13 mouse cellular contexts compared by ENCODE assay signal in genomic region chr3:62394284-62394683, GRCm38 (mm10). TPM values are rescaled to one million over a fixed set of nuclear protein-coding genes. Genes with fewer than 3 reads are reported as not detected.
DNase-seq lines count a peak whose midpoint lies in the region; ATAC-seq and TF ChIP-seq lines count a peak whose summit lies in the region.
"Had no signal": no experiment of that assay in that cellular context is flagged by ENCODE, and none has a peak within 500 bp of the region (broad histone marks: within the 10 kb centered on the region; RNA-seq: fewer than 3 reads in every experiment).

No protein-coding gene starts in this region.

- H3K9ac ChIP-seq in limb, embryonic 11.5 days (ENCODE audit: low read length), result no peak overlapping the region
- no peak overlapping the region for H3K9ac ChIP-seq in limb, embryonic 14.5 days (ENCODE audit: low read depth, low read length, severe bottlenecking)

- no peaks in the 10 kb centered on the region for H3K9me3 ChIP-seq in limb, embryonic 11.5 days (ENCODE audit: control insufficient read depth, low read length)
- no peaks in the 10 kb centered on the region for H3K9me3 ChIP-seq in limb, embryonic 10.5 days (replicated peaks)
- H3K9me3 ChIP-seq in limb, embryonic 14.5 days (ENCODE audit: control insufficient read depth, low read length), result no peaks in the 10 kb centered on the region

- peaks cover 13% of the 10 kb centered on the region for H3K4me1 ChIP-seq in limb, embryonic 11.5 days (ENCODE audit: control insufficient read depth, insufficient read depth, low read length)
- peaks cover 25% of the 10 kb centered on the region for H3K4me1 ChIP-seq in limb, embryonic 10.5 days
- peaks cover 37% of the 10 kb centered on the region for H3K4me1 ChIP-seq in limb, embryonic 14.5 days (ENCODE audit: control insufficient read depth, insufficient read depth, low read length)

- ATAC-seq in limb, embryonic 11.5 days (ENCODE audit: insufficient number of reproducible peaks, low FRiP score, low TSS enrichment, low read depth), result peak; percentile 45; the same call in 1 of the 2 replicates
- ATAC-seq in limb, embryonic 14.5 days (ENCODE audit: low FRiP score, low read depth), result no peak
- no peak for ATAC-seq in frontal cortex, adult (ENCODE audit: low TSS enrichment)

- TF ChIP-seq POLR2A in brain, embryonic 14.5 days (IDR thresholded peaks at IDR 0.05; ENCODE audit: borderline replicate concordance, extremely low read depth, insufficient read depth, insufficient read length, poor library complexity, severe bottlenecking), result no peak
- TF ChIP-seq POLR2A in limb, embryonic 14.5 days (IDR thresholded peaks at IDR 0.05; ENCODE audit: borderline replicate concordance, extremely low read depth, insufficient read depth, insufficient read length), result no peak

- peak; percentile 44 for DNase-seq in limb, embryonic 11.5 days (ENCODE audit: low spot score)
- DNase-seq in limb, embryonic 10.5 days (ENCODE audit: low spot score), result no peak
- peak; percentile 43 for DNase-seq in brain, embryonic 14.5 days (ENCODE audit: low read depth)
- peak; percentile 53 for DNase-seq in embryo, embryonic 11 days
- DNase-seq in limb, embryonic 14.5 days (ENCODE audit: low spot score), result no peak
- no peak for DNase-seq in thymus, postnatal 10 days (ENCODE audit: low spot score in 2 of 2)
- DNase-seq in urinary bladder, postnatal 36 days (ENCODE audit: low spot score in 2 of 2), result no peak
- DNase-seq: adrenal gland, postnatal 14 days; cerebellum, postnatal 25 days; heart, adult 18-20 months; heart, postnatal 10 days had no signal

- H3K36me3 ChIP-seq in limb, embryonic 11.5 days (ENCODE audit: control insufficient read depth, insufficient read depth, low read length), result no peaks in the 10 kb centered on the region
- H3K36me3 ChIP-seq in limb, embryonic 10.5 days, result no peaks in the 10 kb centered on the region
- no peaks in the 10 kb centered on the region for H3K36me3 ChIP-seq in limb, embryonic 14.5 days (ENCODE audit: control insufficient read depth, insufficient read depth, low read length)

- no peak overlapping the region for H3K27ac ChIP-seq in limb, embryonic 11.5 days (replicated peaks; ENCODE audit: low read depth, low read length)
- H3K27ac ChIP-seq in limb, embryonic 10.5 days, result no peak overlapping the region
- H3K27ac ChIP-seq in limb, embryonic 14.5 days (replicated peaks; ENCODE audit: low read depth, low read length), result 0 out of 2 replicates have a peak overlapping the region, but pooled peaks have one; percentile 33
- H3K27ac ChIP-seq: kidney, postnatal 0 days had no signal

- H3K27me3 ChIP-seq in limb, embryonic 11.5 days (ENCODE audit: control insufficient read depth, insufficient read depth, low read length), result no peaks in the 10 kb centered on the region
- H3K27me3 ChIP-seq in limb, embryonic 10.5 days (ENCODE audit: low read depth, poor library complexity, severe bottlenecking), result no peaks in the 10 kb centered on the region
- H3K27me3 ChIP-seq in limb, embryonic 14.5 days (ENCODE audit: control insufficient read depth, insufficient read depth, low read length), result no peaks in the 10 kb centered on the region

- TF ChIP-seq CTCF in brain, embryonic 14.5 days (IDR thresholded peaks at IDR 0.05; ENCODE audit: borderline replicate concordance, extremely low read depth, insufficient read depth, insufficient read length), result no peak

- H3K4me3 ChIP-seq in limb, embryonic 11.5 days (ENCODE audit: low read depth, low read length), result no peak overlapping the region
- H3K4me3 ChIP-seq in limb, embryonic 10.5 days, result no peak overlapping the region
- H3K4me3 ChIP-seq in limb, embryonic 14.5 days (replicated peaks; ENCODE audit: low read length), result no peak overlapping the region

- H3K4me2 ChIP-seq in limb, embryonic 11.5 days (ENCODE audit: low read depth, severe bottlenecking), result no peak overlapping the region
- H3K4me2 ChIP-seq in limb, embryonic 14.5 days (replicated peaks; ENCODE audit: low read depth, low read length, severe bottlenecking), result no peak overlapping the region

- WGBS in limb, embryonic 11.5 days, result 69% methylated on average over 7 of the region's 7 CpGs
- 73% methylated on average over 7 of the region's 7 CpGs for WGBS in limb, embryonic 10.5 days
- 66% methylated on average over 7 of the region's 7 CpGs for WGBS in limb, embryonic 14.5 days

RNA-seq across cellular contexts. Expression of gene Arhgef26, which starts 56.1 kb away (rescaled TPM):
- polyA plus RNA-seq in limb, embryonic 11.5 days (2014; fragmentation: Nextera tagmentation; extraction: Ambion mirVana), result 4.0 and 4.5 TPM in 2 replicates
- 3.1 and 4.9 TPM in 2 replicates for polyA plus RNA-seq in limb, embryonic 10.5 days (2016; fragmentation: Nextera tagmentation; extraction: Ambion mirVana)
- polyA plus RNA-seq in brain, embryonic 14.5 days (2012; rRNA removed), result 6.6 and 8.7 TPM in 2 replicates
- polyA plus RNA-seq in limb, embryonic 14.5 days (2012; rRNA removed), result 5.8 and 6.3 TPM in 2 replicates
- 6.2 and 8.6 TPM in 2 replicates for polyA plus RNA-seq in limb, embryonic 14.5 days (2014; fragmentation: Nextera tagmentation; extraction: Ambion mirVana)

Comparison
In these comparisons a context has a peak if more than half of its experiments do, and no peak if none do; other contexts are left out.
1. DNase-seq: peak in limb, embryonic 11.5 days (single experiment), brain, embryonic 14.5 days (single experiment) and embryo, embryonic 11 days (single experiment); none in limb, embryonic 10.5 days (single experiment), limb, embryonic 14.5 days (single experiment), thymus, postnatal 10 days (0 of 2) and urinary bladder, postnatal 36 days (0 of 2).